Mouse (Mus musculus) liver, embryonic 11.5 days (tissue): ENCODE results near the gene Glt1d1. TPM values are rescaled to one million over a fixed set of nuclear protein-coding genes. Genes with fewer than 3 reads are reported as not detected.

ENCODE experiments used
- ATAC-seq: fragments of 200-750 bp; cut with Nextera tagmentation; replicated peaks from 2 replicates; pipeline ENCODE4 v1.8.0; 2017; ENCODE audit warnings: moderate number of reproducible peaks, mild to moderate bottlenecking, moderate TSS enrichment, moderate library complexity; ENCODE audit not compliant: low FRiP score
- DNase-seq: peaks from one replicate; pipeline ENCODE4 v3.0.0-alpha.2; 2017; ENCODE audit warnings: low spot score
- H3K27ac ChIP-seq: fragments of 300-500 bp; sonication (generic); 2 replicates; pipeline ENCODE4 v1.5.1; 2014; ENCODE audit warnings: mild to moderate bottlenecking, low read depth, low read length, control low read depth
- H3K27me3 ChIP-seq: fragments of 300-500 bp; sonication (generic); replicated peaks from 2 replicates; pipeline ENCODE4 v1.6.1; 2014; ENCODE audit warnings: low read length, mixed read lengths; ENCODE audit not compliant: control insufficient read depth, insufficient read depth
- H3K36me3 ChIP-seq: fragments of 300-500 bp; sonication (generic); 2 replicates; pipeline ENCODE4 v1.6.1; 2014; ENCODE audit warnings: mild to moderate bottlenecking, low read length, moderate library complexity, mixed read lengths; ENCODE audit not compliant: control insufficient read depth, insufficient read depth
- H3K4me1 ChIP-seq: fragments of 300-500 bp; sonication (generic); replicated peaks from 2 replicates; pipeline ENCODE4 v1.6.1; 2014; ENCODE audit warnings: low read length, mixed read lengths; ENCODE audit not compliant: control insufficient read depth, insufficient read depth
- H3K4me2 ChIP-seq: fragments of 300-500 bp; sonication (generic); 2 replicates; pipeline ENCODE4 v1.6.1; 2014; ENCODE audit warnings: mild to moderate bottlenecking, control low read depth, moderate library complexity
- H3K4me3 ChIP-seq: fragments of 300-500 bp; sonication (generic); 2 replicates; pipeline ENCODE4 v1.5.1; 2014; ENCODE audit warnings: low read depth, low read length, control low read depth
- H3K9ac ChIP-seq: fragments of 300-500 bp; sonication (generic); 2 replicates; pipeline ENCODE4 v1.6.1; 2014; ENCODE audit warnings: low read depth, low read length, control low read depth
- H3K9me3 ChIP-seq: fragments of 300-500 bp; sonication (generic); 2 replicates; pipeline ENCODE4 v1.6.1; 2016; ENCODE audit warnings: low read length, inconsistent platforms, mixed read lengths; ENCODE audit not compliant: control insufficient read depth
- WGBS: fragments of 180-500 bp; shearing (Covaris S2); extraction: QIAGEN DNeasy Blood & Tissue Kit; methylation state at CpG from one replicate; pipeline ENCODE4 v1.1.7; 2014; 5-methylcytosine and 5-hydroxymethylcytosine counted together
- polyA plus RNA-seq: library from polyadenylated mRNA; unstranded; fragments of >200 nt; fragmentation: Nextera tagmentation; extraction: Ambion mirVana; gene quantifications from 2 replicates; pipeline ENCODE4 v1.2.1, GENCODE M21; 2014

Gene Glt1d1
- polyA plus RNA-seq, 1 experiment from 2014 or later: 0.67 TPM

DNA sequence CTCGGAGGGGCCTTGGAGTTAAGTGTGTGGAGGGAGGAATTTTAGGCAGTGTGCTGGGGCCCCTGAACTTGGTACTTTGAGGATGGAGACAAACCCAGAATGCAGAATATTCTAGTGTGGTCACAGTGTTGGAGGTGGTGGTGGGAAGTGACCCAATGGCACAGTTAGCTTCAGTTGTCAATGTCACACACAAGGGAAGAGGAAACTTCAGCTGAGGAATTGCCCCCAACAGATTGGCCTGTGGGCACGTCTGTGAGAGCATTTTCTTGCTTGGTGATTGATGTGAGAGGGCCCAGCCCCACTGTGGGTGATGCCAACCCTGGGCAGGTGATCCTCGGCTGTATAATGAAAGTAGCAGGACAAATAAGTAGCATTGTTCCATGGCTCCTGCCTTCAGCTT is 13.2 kb upstream of the Glt1d1 start:
- Histone ChIP-seq H3K36me3 (no peaks in the 10 kb centered on the region), H3K9me3 (no peaks in the 10 kb centered on the region), H3K4me3 (no peak overlapping the region), H3K4me2 (no peak overlapping the region), H3K9ac (no peak overlapping the region), H3K27me3 (no peaks in the 10 kb centered on the region), H3K4me1 (peaks cover 11% of the 10 kb centered on the region), H3K27ac (no peak overlapping the region)
- 79% methylated on average over 3 of the region's 3 CpGs for WGBS
- DNase-seq: no peak
- no peak for ATAC-seq

DNA sequence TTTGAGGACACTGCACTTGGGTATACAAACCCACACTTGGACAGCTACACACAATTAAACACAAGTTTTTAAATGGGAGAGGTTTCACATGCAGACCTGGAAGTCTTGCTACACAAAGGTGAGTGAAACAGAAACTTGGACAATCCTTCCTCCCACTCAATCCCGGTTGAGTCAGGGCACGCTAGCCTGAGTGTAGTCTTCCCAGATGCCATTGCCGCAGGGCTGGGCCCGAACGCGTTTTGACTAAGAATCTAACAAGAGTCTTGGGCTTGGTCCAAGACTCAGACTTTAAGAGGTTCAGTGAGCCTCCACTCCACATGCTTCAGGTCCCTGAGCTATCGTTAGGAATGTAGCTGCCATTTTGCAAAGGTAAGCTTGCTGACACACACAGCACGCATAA is 11.7 kb upstream of the Glt1d1 start:
- WGBS: 78% methylated on average over 8 of the region's 8 CpGs
- Histone ChIP-seq H3K4me3 (no peak overlapping the region), H3K27me3 (no peaks in the 10 kb centered on the region), H3K36me3 (no peaks in the 10 kb centered on the region), H3K4me1 (peaks cover 6% of the 10 kb centered on the region; the same call in 1 of the 2 replicates), H3K4me2 (no peak overlapping the region), H3K27ac (no peak overlapping the region), H3K9ac (no peak overlapping the region), H3K9me3 (no peaks in the 10 kb centered on the region)
- DNase-seq (no peak), ATAC-seq (no peak)

DNA sequence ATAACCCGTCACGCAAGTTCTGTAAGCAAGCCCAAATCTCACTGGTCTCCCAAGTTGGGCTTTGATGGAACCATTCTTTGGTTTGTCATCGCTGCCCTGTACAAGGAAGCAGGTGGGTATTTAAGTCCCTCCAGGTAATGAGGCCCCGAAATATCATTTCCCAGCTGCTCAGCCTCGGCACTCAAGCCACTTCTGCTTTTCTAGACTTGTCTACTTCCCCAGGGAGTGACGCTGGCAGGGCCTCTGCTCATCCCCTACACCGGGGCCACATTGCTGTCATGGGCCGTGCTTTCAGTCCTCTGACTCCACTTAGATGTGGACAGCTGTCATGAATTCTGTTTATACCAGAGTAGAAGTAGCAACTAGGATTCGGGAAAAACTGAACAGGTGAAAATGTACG is 11.0 kb upstream of the Glt1d1 start:
- Histone ChIP-seq H3K36me3 (no peaks in the 10 kb centered on the region), H3K27ac (no peak overlapping the region), H3K9ac (no peak overlapping the region), H3K4me2 (no peak overlapping the region), H3K4me3 (no peak overlapping the region), H3K27me3 (no peaks in the 10 kb centered on the region), H3K9me3 (no peaks in the 10 kb centered on the region), H3K4me1 (no peaks in the 10 kb centered on the region)
- DNase-seq: no peak
- no peak for ATAC-seq
- WGBS: 62% methylated on average over 10 of the region's 10 CpGs

- no peak for DNase-seq
- Histone ChIP-seq H3K4me3 (no peak overlapping the region), H3K4me2 (no peak overlapping the region), H3K27ac (no peak overlapping the region), H3K9ac (no peak overlapping the region), H3K9me3 (no peaks in the 10 kb centered on the region), H3K36me3 (no peaks in the 10 kb centered on the region), H3K4me1 (no peaks in the 10 kb centered on the region), H3K27me3 (no peaks in the 10 kb centered on the region)
- ATAC-seq: no peak
- WGBS: 72% methylated on average over 10 of the region's 10 CpGs
Measured at GRCm38 (mm10) chr5:127624427-127625213, 7.4 kb upstream of the Glt1d1 start.

DNA sequence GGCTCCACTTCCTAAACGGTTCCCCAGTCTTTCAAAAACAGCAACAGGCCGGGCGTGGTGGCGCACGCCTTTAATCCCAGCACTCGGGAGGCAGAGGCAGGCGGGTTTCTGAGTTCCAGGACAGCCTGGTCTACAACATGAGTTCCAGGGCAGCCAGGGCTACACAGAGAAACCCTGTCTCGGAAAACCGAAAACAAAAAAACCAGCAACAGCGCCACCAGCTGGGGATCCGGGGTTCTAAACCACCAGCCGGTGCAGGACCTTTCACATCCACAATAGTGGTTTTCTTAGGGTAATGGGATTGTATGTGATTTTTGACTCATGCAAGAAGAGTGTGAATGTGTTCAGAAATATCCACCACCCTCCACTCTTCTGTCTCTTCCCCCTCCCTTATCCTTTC is 4.8 kb upstream of the Glt1d1 start:
- H3K4me2 ChIP-seq: no peak overlapping the region
- H3K9me3 ChIP-seq: no peaks in the 10 kb centered on the region
- peaks cover under 1% of the 10 kb centered on the region; the same call in 1 of the 2 replicates for H3K4me1 ChIP-seq
- H3K36me3 ChIP-seq: no peaks in the 10 kb centered on the region
- H3K27ac ChIP-seq: no peak overlapping the region
- WGBS: 82% methylated on average over 12 of the region's 12 CpGs
- peaks cover 13% of the 10 kb centered on the region for H3K27me3 ChIP-seq
- H3K9ac ChIP-seq: no peak overlapping the region
- DNase-seq (no peak), ATAC-seq (no peak)
- H3K4me3 ChIP-seq: no peak overlapping the region

- H3K4me2 ChIP-seq: peak overlapping the region; percentile 71
- no peak overlapping the region for H3K9ac ChIP-seq
- no peaks in the 10 kb centered on the region for H3K9me3 ChIP-seq
- 16% methylated on average over 5 of the region's 5 CpGs for WGBS
- H3K36me3 ChIP-seq: no peaks in the 10 kb centered on the region
- no peak overlapping the region for H3K4me3 ChIP-seq
- peaks cover 29% of the 10 kb centered on the region for H3K27me3 ChIP-seq
- no peak overlapping the region for H3K27ac ChIP-seq
- H3K4me1 ChIP-seq: peaks cover 2% of the 10 kb centered on the region; the same call in 1 of the 2 replicates
- ATAC-seq: no peak
- DNase-seq: no peak
Measured at GRCm38 (mm10) chr5:127631671-127632070, 391 bp upstream of the Glt1d1 start.

DNA sequence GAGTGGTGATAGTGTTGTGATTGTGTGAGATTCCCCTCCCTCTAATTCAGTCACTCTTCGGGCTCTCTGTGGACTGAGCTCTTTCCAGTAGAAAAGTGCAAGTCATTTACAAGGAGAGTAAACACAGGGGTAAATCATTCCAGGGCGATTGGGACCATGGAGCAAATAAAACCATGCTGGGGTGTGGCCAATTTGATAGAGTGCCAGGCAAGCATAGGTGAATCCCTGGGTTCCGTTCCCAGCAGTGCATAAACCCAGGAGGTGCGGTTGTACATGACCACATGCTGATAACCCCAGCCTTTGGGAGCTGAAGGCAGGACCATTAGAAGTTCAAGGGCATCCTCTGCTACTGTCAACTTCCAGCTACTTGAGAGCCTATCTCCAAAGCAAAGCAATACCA is 1.1 kb downstream of the Glt1d1 start:
- WGBS: 28% methylated on average over 4 of the region's 4 CpGs
- Histone ChIP-seq H3K27ac (no peak overlapping the region), H3K4me3 (no peak overlapping the region), H3K36me3 (no peaks in the 10 kb centered on the region), H3K4me1 (peaks cover 2% of the 10 kb centered on the region; the same call in 1 of the 2 replicates), H3K9ac (no peak overlapping the region), H3K9me3 (no peaks in the 10 kb centered on the region), H3K4me2 (peak overlapping the region; percentile 71; the same call in 1 of the 2 replicates), H3K27me3 (peaks cover 29% of the 10 kb centered on the region)
- ATAC-seq (no peak), DNase-seq (no peak)

GRCm38 (mm10) chr5:127633666-127634065 is 1.6 kb downstream of the Glt1d1 start:
- peaks cover 2% of the 10 kb centered on the region; the same call in 1 of the 2 replicates for H3K4me1 ChIP-seq
- no peak overlapping the region for H3K27ac ChIP-seq
- no peak overlapping the region for H3K4me3 ChIP-seq
- H3K27me3 ChIP-seq: peaks cover 29% of the 10 kb centered on the region
- H3K9ac ChIP-seq: no peak overlapping the region
- no peaks in the 10 kb centered on the region for H3K36me3 ChIP-seq
- no peaks in the 10 kb centered on the region for H3K9me3 ChIP-seq
- H3K4me2 ChIP-seq: no peak overlapping the region
- no peak for ATAC-seq
- 79% methylated on average over 7 of the region's 7 CpGs for WGBS
- DNase-seq: no peak

DNA sequence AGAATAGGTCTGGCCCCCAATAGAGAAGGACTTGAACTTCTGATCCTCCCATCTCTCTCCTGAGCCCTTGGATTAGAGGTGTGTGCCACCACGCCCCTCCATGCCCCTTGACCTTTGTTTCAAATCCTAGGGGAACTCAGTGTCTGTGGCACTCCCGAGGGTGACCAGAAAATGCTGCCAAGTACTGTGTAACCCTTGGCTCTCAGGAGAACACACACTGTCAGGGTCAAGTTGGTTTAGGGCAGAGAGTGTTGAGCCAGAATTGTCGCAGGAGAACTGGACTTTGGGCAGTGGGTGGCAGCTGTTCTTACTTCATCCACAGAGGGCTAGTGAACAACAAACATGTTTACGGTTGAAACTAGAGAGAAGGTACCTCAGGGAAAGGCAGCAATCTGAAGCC is 5.6 kb downstream of the Glt1d1 start:
- no peaks in the 10 kb centered on the region for H3K36me3 ChIP-seq
- peaks cover 11% of the 10 kb centered on the region for H3K27me3 ChIP-seq
- H3K27ac ChIP-seq: no peak overlapping the region
- ATAC-seq: no peak
- no peak for DNase-seq
- H3K9ac ChIP-seq: no peak overlapping the region
- 65% methylated on average over 4 of the region's 4 CpGs for WGBS
- no peaks in the 10 kb centered on the region for H3K4me1 ChIP-seq
- H3K4me2 ChIP-seq: no peak overlapping the region
- H3K9me3 ChIP-seq: no peaks in the 10 kb centered on the region; the same call in 1 of the 2 replicates
- no peak overlapping the region for H3K4me3 ChIP-seq
